Mouse (Mus musculus): ENCODE measurements around the gene Vmn1r111. TPM values are rescaled to one million over a fixed set of nuclear protein-coding genes. Genes with fewer than 3 reads are reported as not detected.
"Not testable (repeated sequence)": the region's sequence is repeated elsewhere in the genome, so short reads cannot be mapped to it uniquely, and the experiment has no call there.

Vmn1r111 gene
- total RNA-seq (2021): not detected
- long read RNA-seq, experiment 1: 0 reads
- long read RNA-seq, experiment 2: 0 reads

GRCm38 (mm10) chr7:20703116-20703515, at the start of gene Vmn1r111:
Vmn1r111 (minus strand) TSS chr7:20703216.
- DNase-seq: not testable (repeated sequence)

GRCm38 (mm10) chr7:20730524-20730923, 27.5 kb upstream of the Vmn1r111 start, which contains the start of gene Gm10668:
Gm10668 (minus strand) TSS chr7:20730624.
- DNase-seq: not testable (repeated sequence)

- DNase-seq: not testable (repeated sequence)
These were observed 34.4 kb downstream of the Vmn1r111 start, which contains the start of gene Vmn1r107 for GRCm38 (mm10) chr7:20668618-20669017. Vmn1r107 (plus strand) TSS chr7:20668918.

Other genes with a start within 250 kb of the Vmn1r111 start
- not detected for gene Gm10670, start 228.3 kb downstream of the Vmn1r111 start, total RNA-seq (2021)
- gene Vmn1r103, start 192.7 kb downstream of the Vmn1r111 start, total RNA-seq (2021): not detected
- not detected for gene Vmn1r104, start 169.4 kb downstream of the Vmn1r111 start, total RNA-seq (2021)
- not detected for gene Gm5726, start 157.5 kb downstream of the Vmn1r111 start, total RNA-seq (2021)
- not detected for gene Gm4141, start 127.0 kb downstream of the Vmn1r111 start, total RNA-seq (2021)
- not detected for gene Gm4513, start 104.2 kb downstream of the Vmn1r111 start, total RNA-seq (2021)
- not detected for gene Vmn1r107, start 34.3 kb downstream of the Vmn1r111 start, total RNA-seq (2021)
- not detected for gene Gm10668, start 27.4 kb upstream of the Vmn1r111 start, total RNA-seq (2021)
- gene Vmn1r112, start 68.0 kb upstream of the Vmn1r111 start, total RNA-seq (2021): not detected
- gene Vmn1r113, start 84.1 kb upstream of the Vmn1r111 start, total RNA-seq (2021): not detected
- gene Vmn1r114, start 109.0 kb upstream of the Vmn1r111 start, total RNA-seq (2021): not detected
- gene Vmn1r115, start 141.8 kb upstream of the Vmn1r111 start, total RNA-seq (2021): not detected
- gene Vmn1r116, start 169.0 kb upstream of the Vmn1r111 start, total RNA-seq (2021): not detected
- not detected for gene Vmn1r117, start 180.9 kb upstream of the Vmn1r111 start, total RNA-seq (2021)
- gene Vmn1r118, start 209.1 kb upstream of the Vmn1r111 start, total RNA-seq (2021): not detected